In the genomic region with DNA sequence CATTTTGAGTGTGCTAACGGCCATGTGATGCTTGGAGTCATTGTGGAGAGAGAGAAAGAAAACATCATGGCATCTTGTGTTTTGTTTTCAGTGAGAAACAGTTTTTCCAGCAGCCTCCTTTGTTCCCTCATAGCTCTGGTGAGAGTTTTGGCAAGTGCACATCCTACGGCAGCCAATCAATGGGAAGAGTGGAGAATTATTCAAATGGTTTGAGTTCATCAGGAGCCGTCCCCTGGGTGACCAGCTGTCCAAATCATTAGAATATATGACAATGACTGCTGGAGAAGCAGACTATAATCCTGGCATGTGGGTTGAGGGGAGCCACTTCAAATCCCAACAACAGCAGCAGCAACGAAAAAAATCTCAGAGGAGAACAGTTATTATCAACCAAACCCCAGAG, we compare ENCODE assay signal across 18 mouse cellular contexts. TPM values are rescaled to one million over a fixed set of nuclear protein-coding genes. Genes with fewer than 3 reads are reported as not detected.
A peak's percentile ranks its signal among the peaks of the same experiment; 100 is the strongest.
DNase-seq lines count a peak whose midpoint lies in the region; ATAC-seq lines count a peak whose summit lies in the region.
"Had no signal": no experiment of that assay in that cellular context is flagged by ENCODE, and none has a peak within 500 bp of the region (broad histone marks: within the 10 kb centered on the region; RNA-seq: fewer than 3 reads in every experiment).

No protein-coding gene starts in this region.

- peak; percentile 68 for ATAC-seq in midbrain, embryonic 12.5 days (ENCODE audit: low FRiP score, low read depth)
- peak; percentile 76 for ATAC-seq in hindbrain, embryonic 15.5 days (ENCODE audit: low FRiP score, low read depth)
- peak; percentile 81 for ATAC-seq in neural tube, embryonic 14.5 days (ENCODE audit: low read depth)
- ATAC-seq: intestine, embryonic 16.5 days had no signal

- no peaks in the 10 kb centered on the region for H3K36me3 ChIP-seq in midbrain, embryonic 12.5 days
- H3K36me3 ChIP-seq in midbrain, embryonic 10.5 days: no peaks in the 10 kb centered on the region
- no peaks in the 10 kb centered on the region for H3K36me3 ChIP-seq in hindbrain, embryonic 15.5 days
- no peaks in the 10 kb centered on the region for H3K36me3 ChIP-seq in neural tube, embryonic 14.5 days (ENCODE audit: control insufficient read depth, insufficient read depth, low read length)
- H3K36me3 ChIP-seq: limb, embryonic 12.5 days had no signal

- H3K9ac ChIP-seq in midbrain, embryonic 12.5 days (replicated peaks): no peak overlapping the region
- H3K9ac ChIP-seq in hindbrain, embryonic 15.5 days: no peak overlapping the region
- no peak overlapping the region for H3K9ac ChIP-seq in neural tube, embryonic 14.5 days (replicated peaks; ENCODE audit: low read depth, low read length)
- H3K9ac ChIP-seq: limb, embryonic 12.5 days; liver, embryonic 14.5 days had no signal

- H3K27ac ChIP-seq in midbrain, embryonic 12.5 days (replicated peaks): 0 out of 2 replicates have a peak overlapping the region, but pooled peaks have one; percentile 12
- H3K27ac ChIP-seq in midbrain, embryonic 10.5 days (replicated peaks): no peak overlapping the region; the same call in 1 of the 2 replicates
- no peak overlapping the region; the same call in 1 of the 2 replicates for H3K27ac ChIP-seq in hindbrain, embryonic 15.5 days (replicated peaks)
- 0 out of 2 replicates have a peak overlapping the region, but pooled peaks have one; percentile 16 for H3K27ac ChIP-seq in neural tube, embryonic 14.5 days (ENCODE audit: low read depth, low read length)
- H3K27ac ChIP-seq: limb, embryonic 12.5 days; liver, embryonic 14.5 days had no signal

- no peaks in the 10 kb centered on the region for H3K9me3 ChIP-seq in midbrain, embryonic 12.5 days
- no peaks in the 10 kb centered on the region for H3K9me3 ChIP-seq in midbrain, embryonic 10.5 days (replicated peaks)
- H3K9me3 ChIP-seq in hindbrain, embryonic 15.5 days: no peaks in the 10 kb centered on the region
- no peaks in the 10 kb centered on the region for H3K9me3 ChIP-seq in neural tube, embryonic 14.5 days (ENCODE audit: control insufficient read depth, low read length)
- H3K9me3 ChIP-seq: limb, embryonic 12.5 days had no signal

- H3K4me3 ChIP-seq in midbrain, embryonic 12.5 days: no peak overlapping the region
- H3K4me3 ChIP-seq in midbrain, embryonic 10.5 days: no peak overlapping the region
- H3K4me3 ChIP-seq in hindbrain, embryonic 15.5 days: no peak overlapping the region
- no peak overlapping the region for H3K4me3 ChIP-seq in neural tube, embryonic 14.5 days (ENCODE audit: low read depth, low read length)
- H3K4me3 ChIP-seq: erythroblast, embryonic 14.5 days; limb, embryonic 12.5 days had no signal

- DNase-seq in cerebellum, postnatal 14 days: peak; percentile 9 to 11
- no peak for DNase-seq in cerebellum, adult 9-11 months
- DNase-seq in midbrain, embryonic 10.5 days (ENCODE audit: low spot score): no peak
- DNase-seq in kidney, adult 9 months: no peak
- DNase-seq in layer of hippocampus, postnatal 36 days: no peak
- DNase-seq: adrenal gland, adult 2 months; cerebellum, adult 11 months; gastrocnemius, postnatal 25 days; right cerebral cortex, postnatal 25 days; thymus, postnatal 25 days had no signal

- H3K4me2 ChIP-seq in midbrain, embryonic 12.5 days (replicated peaks): no peak overlapping the region
- no peak overlapping the region for H3K4me2 ChIP-seq in hindbrain, embryonic 15.5 days
- no peak overlapping the region for H3K4me2 ChIP-seq in neural tube, embryonic 14.5 days (ENCODE audit: low read depth, low read length)
- H3K4me2 ChIP-seq: heart, embryonic 11.5 days; limb, embryonic 12.5 days had no signal

- 0 out of 2 replicates have a peak, but pooled peaks cover 2% of the 10 kb centered on the region for H3K4me1 ChIP-seq in midbrain, embryonic 12.5 days
- H3K4me1 ChIP-seq in midbrain, embryonic 10.5 days: peaks cover 14% of the 10 kb centered on the region
- 0 out of 2 replicates have a peak, but pooled peaks cover 5% of the 10 kb centered on the region for H3K4me1 ChIP-seq in hindbrain, embryonic 15.5 days (replicated peaks)
- H3K4me1 ChIP-seq in neural tube, embryonic 14.5 days (ENCODE audit: control insufficient read depth, insufficient read depth, low read length): no peaks in the 10 kb centered on the region
- H3K4me1 ChIP-seq: limb, embryonic 12.5 days had no signal

- WGBS in midbrain, embryonic 12.5 days: 46% methylated on average over 4 of the region's 4 CpGs
- WGBS in midbrain, embryonic 10.5 days: 77% methylated on average over 4 of the region's 4 CpGs
- 26% methylated on average over 4 of the region's 4 CpGs for WGBS in hindbrain, embryonic 15.5 days
- 38% methylated on average over 4 of the region's 4 CpGs for WGBS in neural tube, embryonic 14.5 days

- no peaks in the 10 kb centered on the region for H3K27me3 ChIP-seq in midbrain, embryonic 12.5 days
- H3K27me3 ChIP-seq in midbrain, embryonic 10.5 days (ENCODE audit: low read depth, poor library complexity, severe bottlenecking): no peaks in the 10 kb centered on the region
- H3K27me3 ChIP-seq in hindbrain, embryonic 15.5 days: no peaks in the 10 kb centered on the region
- no peaks in the 10 kb centered on the region for H3K27me3 ChIP-seq in neural tube, embryonic 14.5 days (ENCODE audit: control insufficient read depth, insufficient read depth, low read length)
- H3K27me3 ChIP-seq: limb, embryonic 12.5 days had no signal

RNA-seq across cellular contexts. Expression of gene Pik3cg, which starts 2.8 kb away (rescaled TPM):
- 1.0 and 1.4 TPM in 2 replicates for polyA plus RNA-seq in midbrain, embryonic 12.5 days (2016; fragmentation: Nextera tagmentation; extraction: Ambion mirVana)
- polyA plus RNA-seq in midbrain, embryonic 10.5 days (2016; fragmentation: Nextera tagmentation; extraction: Ambion mirVana): 0.75 and 1.5 TPM in 2 replicates
- polyA plus RNA-seq in hindbrain, embryonic 15.5 days (2015; fragmentation: Nextera tagmentation; extraction: Ambion mirVana): 1.2 TPM in 2 replicates
- 0.88 and 1.4 TPM in 2 replicates for polyA plus RNA-seq in neural tube, embryonic 14.5 days (2014; fragmentation: Nextera tagmentation; extraction: Ambion mirVana)
- total RNA-seq in layer of hippocampus, postnatal 36 days (2021): 1 to 10 TPM; 4.0 TPM

Comparison
In these comparisons a context has a peak if more than half of its experiments do, and no peak if none do; other contexts are left out.
1. DNase-seq: peak in cerebellum, postnatal 14 days (2 of 2); none in cerebellum, adult 9-11 months (single experiment), midbrain, embryonic 10.5 days (single experiment), kidney, adult 9 months (single experiment) and layer of hippocampus, postnatal 36 days (0 of 2).
2. H3K27ac ChIP-seq: peak in midbrain, embryonic 12.5 days (single experiment) and neural tube, embryonic 14.5 days (single experiment); none in midbrain, embryonic 10.5 days (single experiment) and hindbrain, embryonic 15.5 days (single experiment).
3. Peak in every context shown above with its lines, with median percentiles within 50 percentile points of each other: ATAC-seq.